Mouse (Mus musculus) hindbrain, embryonic 11.5 days (tissue): ENCODE results near the gene Tars2. TPM values are rescaled to one million over a fixed set of nuclear protein-coding genes. Genes with fewer than 3 reads are reported as not detected.

Source experiments
- ATAC-seq: fragments of 200-750 bp; cut with Nextera tagmentation; 2 replicates; pipeline ENCODE4 v1.8.0; 2017; ENCODE audit warnings: mild to moderate bottlenecking, moderate TSS enrichment, moderate library complexity; ENCODE audit not compliant: low FRiP score
- DNase-seq: peaks from one replicate; pipeline ENCODE4 v3.0.0-alpha.2; 2015; ENCODE audit warnings: low spot score
- H3K27ac ChIP-seq: fragments of 300-500 bp; sonication (generic); 2 replicates; pipeline ENCODE4 v1.5.1; 2014; ENCODE audit warnings: mild to moderate bottlenecking, low read depth, low read length
- H3K27me3 ChIP-seq: fragments of 300-500 bp; sonication (generic); 2 replicates; pipeline ENCODE4 v1.6.1; 2014; ENCODE audit warnings: mild to moderate bottlenecking, low read length, moderate library complexity, mixed read lengths; ENCODE audit not compliant: control insufficient read depth, insufficient read depth
- H3K36me3 ChIP-seq: fragments of 300-500 bp; sonication (generic); 2 replicates; pipeline ENCODE4 v1.6.1; 2014; ENCODE audit warnings: mild to moderate bottlenecking, low read length, moderate library complexity, mixed read lengths; ENCODE audit not compliant: control insufficient read depth, insufficient read depth
- H3K4me1 ChIP-seq: fragments of 300-500 bp; sonication (generic); replicated peaks from 2 replicates; pipeline ENCODE4 v1.6.1; 2014; ENCODE audit warnings: low read length, mixed read lengths; ENCODE audit not compliant: control insufficient read depth, insufficient read depth
- H3K4me2 ChIP-seq: fragments of 300-500 bp; sonication (generic); replicated peaks from 2 replicates; pipeline ENCODE4 v1.6.1; 2014; ENCODE audit warnings: mild to moderate bottlenecking, low read depth, low read length
- H3K4me3 ChIP-seq: fragments of 300-500 bp; sonication (generic); 2 replicates; pipeline ENCODE4 v1.5.1; 2014; ENCODE audit warnings: low read depth, low read length
- H3K9ac ChIP-seq: fragments of 300-500 bp; sonication (generic); 2 replicates; pipeline ENCODE4 v1.6.1; 2014; ENCODE audit warnings: low read depth, low read length
- H3K9me3 ChIP-seq: fragments of 300-500 bp; sonication (generic); 2 replicates; pipeline ENCODE4 v1.6.1; 2016; ENCODE audit warnings: low read length; ENCODE audit not compliant: control insufficient read depth
- WGBS: fragments of 180-500 bp; shearing (Covaris S2); extraction: QIAGEN DNeasy Blood & Tissue Kit; methylation state at CpG from one replicate; pipeline ENCODE4 v1.1.7; 2014; 5-methylcytosine and 5-hydroxymethylcytosine counted together
- polyA plus RNA-seq: library from polyadenylated mRNA; unstranded; fragments of >200 nt; fragmentation: Nextera tagmentation; extraction: Ambion mirVana; gene quantifications from 2 replicates; pipeline ENCODE4 v1.2.1, GENCODE M21; 2014

The Tars2 gene
- polyA plus RNA-seq, 1 experiment from 2014 or later, result 42.6 TPM

DNA sequence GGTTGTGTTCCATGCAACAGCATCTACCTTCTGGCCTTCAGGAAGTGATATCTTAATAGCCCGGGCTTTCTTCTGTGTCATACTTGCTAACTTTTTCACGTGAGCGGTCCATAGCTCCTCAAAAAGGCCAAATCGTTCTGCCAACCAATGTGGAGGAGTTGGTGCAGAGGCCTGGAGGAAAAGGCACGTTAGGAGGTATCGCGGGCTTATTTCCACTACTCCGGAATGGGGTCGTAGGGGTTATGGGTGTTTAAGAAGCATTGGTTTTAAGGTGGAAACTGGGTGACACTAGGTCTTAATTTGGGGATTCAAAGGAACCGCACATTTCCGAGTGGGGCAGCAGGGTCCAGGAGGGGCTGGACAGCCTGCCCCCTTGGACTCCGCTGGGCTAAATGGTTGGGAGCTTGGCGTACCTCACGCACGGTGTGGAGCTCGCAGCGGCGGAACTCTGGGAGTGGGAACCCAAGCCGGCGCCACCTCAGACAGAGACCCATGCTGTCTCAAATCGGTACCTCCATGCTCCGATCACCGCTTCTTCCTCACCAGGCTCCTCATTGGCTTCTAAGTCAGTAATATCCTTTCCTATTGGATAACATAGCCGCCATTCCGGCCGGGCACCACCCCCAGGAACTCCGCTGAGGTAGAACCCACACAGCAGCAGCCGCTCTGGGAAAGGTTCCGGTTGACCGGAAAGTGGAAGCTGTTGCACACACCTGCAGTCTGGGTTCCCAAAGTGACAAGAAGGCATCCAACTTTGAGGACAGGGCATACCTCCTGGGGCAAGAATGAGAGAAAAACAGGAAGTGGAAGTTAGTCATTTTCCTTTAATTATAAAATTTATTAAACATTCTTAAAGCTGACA is 5.4 kb downstream of the Tars2 start:
- H3K36me3 ChIP-seq, result 0 out of 2 replicates have a peak, but pooled peaks cover 3% of the 10 kb centered on the region
- ATAC-seq (peak; percentile 98), DNase-seq (peak; percentile 88)
- H3K9me3 ChIP-seq, result no peaks in the 10 kb centered on the region
- no peaks in the 10 kb centered on the region for H3K4me1 ChIP-seq
- WGBS, result under 1% methylated on average over 30 of the region's 30 CpGs
- H3K4me2 ChIP-seq, result peak overlapping the region; percentile 52
- H3K27ac ChIP-seq, result peak overlapping the region; percentile 47
- H3K4me3 ChIP-seq, result peak overlapping the region; percentile 81
- H3K9ac ChIP-seq, result peak overlapping the region; percentile 78
- H3K27me3 ChIP-seq, result no peaks in the 10 kb centered on the region

GRCm38 (mm10) chr3:95752935-95753334 is 7.1 kb downstream of the Tars2 start:
- Histone ChIP-seq H3K27ac (no peak overlapping the region), H3K4me3 (no peak overlapping the region), H3K27me3 (no peaks in the 10 kb centered on the region), H3K4me1 (no peaks in the 10 kb centered on the region), H3K36me3 (0 out of 2 replicates have a peak, but pooled peaks cover 3% of the 10 kb centered on the region), H3K4me2 (no peak overlapping the region), H3K9ac (no peak overlapping the region), H3K9me3 (no peaks in the 10 kb centered on the region)
- 93% methylated on average over 3 of the region's 3 CpGs for WGBS
- no peak for ATAC-seq
- DNase-seq, result no peak

GRCm38 (mm10) chr3:95740406-95740805 is 19.6 kb downstream of the Tars2 start:
- 82% methylated on average over 8 of the region's 8 CpGs for WGBS
- no peak overlapping the region for H3K27ac ChIP-seq
- H3K36me3 ChIP-seq, result peaks cover 2% of the 10 kb centered on the region; the same call in 1 of the 2 replicates
- no peak overlapping the region for H3K4me3 ChIP-seq
- no peak for DNase-seq
- H3K9me3 ChIP-seq, result no peaks in the 10 kb centered on the region
- H3K4me2 ChIP-seq, result no peak overlapping the region
- no peaks in the 10 kb centered on the region for H3K27me3 ChIP-seq
- H3K4me1 ChIP-seq, result no peaks in the 10 kb centered on the region
- ATAC-seq, result no peak
- no peak overlapping the region for H3K9ac ChIP-seq

GRCm38 (mm10) chr3:95739353-95740104 is 20.5 kb downstream of the Tars2 start, which contains the start of gene Ecm1:
Gene Ecm1, minus strand, starts transcription at chr3:95739569.
- H3K4me1 ChIP-seq, result no peaks in the 10 kb centered on the region
- 86% methylated on average over 7 of the region's 7 CpGs for WGBS
- H3K9me3 ChIP-seq, result no peaks in the 10 kb centered on the region
- H3K36me3 ChIP-seq, result peaks cover 2% of the 10 kb centered on the region; the same call in 1 of the 2 replicates
- no peak within 1 kb of the TSS for H3K9ac ChIP-seq
- H3K4me3 ChIP-seq, result no peak within 1 kb of the TSS
- no peak within 1 kb of the TSS for H3K4me2 ChIP-seq
- no peaks in the 10 kb centered on the region for H3K27me3 ChIP-seq
- H3K27ac ChIP-seq, result no peak within 1 kb of the TSS
- no peak for ATAC-seq
- DNase-seq, result no peak

GRCm38 (mm10) chr3:95735071-95735670 is 24.8 kb downstream of the Tars2 start:
- Histone ChIP-seq H3K4me1 (no peaks in the 10 kb centered on the region), H3K36me3 (no peaks in the 10 kb centered on the region; the same call in 1 of the 2 replicates), H3K9ac (no peak overlapping the region), H3K9me3 (no peaks in the 10 kb centered on the region), H3K4me2 (no peak overlapping the region), H3K27me3 (no peaks in the 10 kb centered on the region), H3K27ac (no peak overlapping the region), H3K4me3 (no peak overlapping the region)
- DNase-seq (no peak), ATAC-seq (no peak)
- 88% methylated on average over 12 of the region's 12 CpGs for WGBS

DNA sequence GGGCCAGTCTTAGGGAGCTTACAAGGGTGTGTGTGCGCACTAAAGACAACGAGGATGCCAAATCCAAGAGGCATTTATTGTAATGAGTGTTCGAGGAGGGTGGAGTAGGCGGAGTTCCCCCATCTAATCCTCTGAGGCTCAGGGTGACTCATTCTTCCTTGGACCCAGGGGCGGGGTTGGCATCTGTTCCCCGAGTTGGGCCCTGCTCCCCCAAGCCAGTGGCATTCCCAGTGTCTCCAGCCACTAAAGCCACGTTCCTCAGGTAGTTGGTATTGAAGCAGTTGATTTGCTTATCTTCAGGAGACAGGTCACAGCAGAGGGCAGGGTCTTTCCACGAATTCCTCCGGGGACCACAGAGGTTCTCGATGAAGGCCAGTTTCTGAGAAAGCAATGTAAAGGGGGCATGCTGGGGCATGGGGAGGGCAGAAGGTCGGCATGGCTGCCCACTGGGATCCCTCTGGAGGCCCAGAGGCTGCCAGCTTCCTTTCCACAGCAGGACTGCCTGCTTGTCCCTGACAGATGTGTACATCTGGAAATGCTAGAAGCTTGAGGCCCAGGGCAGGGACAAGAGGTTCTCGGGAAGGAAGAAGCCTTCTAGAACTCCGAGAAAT is 25.8 kb downstream of the Tars2 start:
- WGBS, result 84% methylated on average over 13 of the region's 13 CpGs
- Histone ChIP-seq H3K4me1 (no peaks in the 10 kb centered on the region), H3K4me2 (no peak overlapping the region), H3K4me3 (no peak overlapping the region), H3K27ac (no peak overlapping the region), H3K9me3 (no peaks in the 10 kb centered on the region), H3K9ac (no peak overlapping the region), H3K36me3 (no peaks in the 10 kb centered on the region; the same call in 1 of the 2 replicates), H3K27me3 (no peaks in the 10 kb centered on the region)
- no peak for DNase-seq
- no peak for ATAC-seq

DNA sequence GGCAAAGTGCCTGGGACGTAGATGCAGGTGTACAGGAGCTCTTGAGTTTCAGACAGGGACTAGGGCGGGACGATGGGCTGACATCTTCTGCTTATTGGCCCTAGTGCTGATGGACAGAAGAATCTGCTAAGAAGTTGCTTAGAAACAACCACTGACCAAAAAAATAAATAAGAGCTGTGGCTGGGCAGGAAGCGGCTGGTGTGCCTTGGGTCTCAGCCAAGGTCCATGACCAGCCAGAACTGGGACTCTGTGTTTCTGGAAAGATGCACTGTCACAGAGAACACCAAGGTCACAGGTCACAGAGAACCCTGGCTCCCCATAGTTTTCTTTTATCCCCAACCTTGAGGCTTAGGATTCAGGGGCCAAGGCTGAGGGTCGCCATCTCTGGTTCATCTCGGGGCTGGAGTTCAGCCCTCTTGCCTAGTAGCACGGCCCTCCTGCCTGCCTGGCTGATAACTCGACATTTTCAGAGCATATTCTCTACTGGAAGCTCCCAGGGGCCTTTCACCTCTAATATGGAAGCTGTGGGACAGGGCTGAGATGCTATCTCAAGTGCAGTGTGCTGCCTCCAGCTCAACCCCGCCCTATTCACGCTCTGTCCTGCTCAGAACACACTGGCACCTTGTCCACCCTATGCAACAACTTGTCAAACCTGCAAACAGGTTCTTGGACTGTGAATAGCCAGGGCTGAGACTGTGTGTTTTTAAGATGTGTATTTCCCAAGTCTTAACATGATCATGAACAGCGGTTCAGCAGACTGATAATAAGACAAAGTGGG is 27.1 kb downstream of the Tars2 start:
- DNase-seq (no peak), ATAC-seq (no peak)
- WGBS, result 85% methylated on average over 11 of the region's 11 CpGs
- Histone ChIP-seq H3K9me3 (no peaks in the 10 kb centered on the region), H3K9ac (no peak overlapping the region), H3K27ac (no peak overlapping the region), H3K4me2 (no peak overlapping the region), H3K36me3 (no peaks in the 10 kb centered on the region), H3K27me3 (no peaks in the 10 kb centered on the region), H3K4me1 (no peaks in the 10 kb centered on the region), H3K4me3 (no peak overlapping the region)

DNA sequence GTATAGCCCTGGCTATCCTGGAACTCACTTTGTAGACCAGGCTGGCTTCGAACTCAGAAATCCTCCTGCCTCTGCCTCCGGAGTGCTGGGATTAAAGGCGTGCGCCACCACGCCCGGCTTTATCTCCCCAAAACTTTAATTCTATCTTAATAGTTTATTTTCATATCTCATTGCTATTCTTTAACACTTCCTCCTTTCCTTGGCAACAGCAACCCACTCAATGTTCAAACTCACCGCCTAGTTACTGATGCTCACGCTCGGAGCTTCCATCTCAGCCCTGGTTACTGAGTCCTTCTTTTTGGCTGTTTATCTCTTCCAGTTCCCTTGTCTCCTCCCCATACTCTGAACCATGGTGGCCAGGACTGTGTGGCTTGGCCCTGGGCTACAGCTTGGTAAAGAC is 27.7 kb downstream of the Tars2 start:
- H3K27me3 ChIP-seq, result no peaks in the 10 kb centered on the region
- DNase-seq (no peak), ATAC-seq (no peak)
- 98% methylated on average over 9 of the region's 9 CpGs for WGBS
- no peak overlapping the region for H3K27ac ChIP-seq
- no peak overlapping the region for H3K4me3 ChIP-seq
- no peaks in the 10 kb centered on the region for H3K36me3 ChIP-seq
- H3K4me2 ChIP-seq, result no peak overlapping the region
- no peaks in the 10 kb centered on the region for H3K4me1 ChIP-seq
- no peak overlapping the region for H3K9ac ChIP-seq
- H3K9me3 ChIP-seq, result no peaks in the 10 kb centered on the region
